Mouse (Mus musculus) embryo, embryonic 11 days (tissue): ENCODE results near the gene Uhrf1bp1l.
A peak's percentile ranks its signal among the peaks of the same experiment; 100 is the strongest.
"Not testable (repeated sequence)": the region's sequence is repeated elsewhere in the genome, so short reads cannot be mapped to it uniquely, and the experiment has no call there.

Experiments used
- DNase-seq: peaks from one replicate; pipeline ENCODE4 v3.0.0-alpha.2; 2015

Gene Uhrf1bp1l

GRCm38 (mm10) chr10:89744871-89745665, at the start of gene Uhrf1bp1l:
Uhrf1bp1l (plus strand) TSS chr10:89744991.
- peak; percentile 97 for DNase-seq

- no peak for DNase-seq
These were observed 49.4 kb upstream of the Uhrf1bp1l start for GRCm38 (mm10) chr10:89695194-89695911.

GRCm38 (mm10) chr10:89696270-89696669, 48.5 kb upstream of the Uhrf1bp1l start:
- not testable (repeated sequence) for DNase-seq

- DNase-seq = no peak
These were observed 46.8 kb upstream of the Uhrf1bp1l start for GRCm38 (mm10) chr10:89697956-89698355.

- DNase-seq = peak; percentile 37
These were observed 41.7 kb upstream of the Uhrf1bp1l start for GRCm38 (mm10) chr10:89703042-89703441.

GRCm38 (mm10) chr10:89707397-89707796, 37.4 kb upstream of the Uhrf1bp1l start:
- no peak for DNase-seq

- DNase-seq = peak; percentile 53
These were observed 36.1 kb upstream of the Uhrf1bp1l start for GRCm38 (mm10) chr10:89708720-89709119.

- DNase-seq = no peak
These were observed 29.9 kb upstream of the Uhrf1bp1l start for GRCm38 (mm10) chr10:89714910-89715309.

GRCm38 (mm10) chr10:89720252-89720651, 24.5 kb upstream of the Uhrf1bp1l start:
- DNase-seq = no peak

- no peak for DNase-seq
These were observed 24.0 kb upstream of the Uhrf1bp1l start for GRCm38 (mm10) chr10:89720796-89721195.

GRCm38 (mm10) chr10:89722247-89723195, 22.3 kb upstream of the Uhrf1bp1l start:
- DNase-seq = no peak

- DNase-seq = no peak
These were observed 14.4 kb upstream of the Uhrf1bp1l start for GRCm38 (mm10) chr10:89730386-89730785.

- DNase-seq = no peak
These were observed 13.4 kb upstream of the Uhrf1bp1l start for GRCm38 (mm10) chr10:89731341-89731740.

- peak; percentile 97 for DNase-seq
These were observed 12.6 kb upstream of the Uhrf1bp1l start, which contains the start of gene Actr6 for GRCm38 (mm10) chr10:89732001-89732794. Actr6 (minus strand) TSS chr10:89732295.

- no peak for DNase-seq
These were observed 7.7 kb upstream of the Uhrf1bp1l start for GRCm38 (mm10) chr10:89737092-89737491.

- DNase-seq = no peak
These were observed 6.9 kb upstream of the Uhrf1bp1l start for GRCm38 (mm10) chr10:89737887-89738286.

GRCm38 (mm10) chr10:89738395-89738794, 6.4 kb upstream of the Uhrf1bp1l start:
- no peak for DNase-seq

- peak; percentile 11 for DNase-seq
These were observed 5.1 kb upstream of the Uhrf1bp1l start for GRCm38 (mm10) chr10:89739703-89740102.

GRCm38 (mm10) chr10:89740995-89741394, 3.8 kb upstream of the Uhrf1bp1l start:
- no peak for DNase-seq

- DNase-seq = no peak
These were observed 1.5 kb upstream of the Uhrf1bp1l start for GRCm38 (mm10) chr10:89743266-89743665.

- no peak for DNase-seq
These were observed 450 bp upstream of the Uhrf1bp1l start for GRCm38 (mm10) chr10:89744341-89744740.

- no peak for DNase-seq
These were observed 852 bp downstream of the Uhrf1bp1l start for GRCm38 (mm10) chr10:89745666-89746020.
